Mouse (Mus musculus) activated CD4-positive, CD25-positive, alpha-beta regulatory T cell, adult 9 weeks (primary cell): ENCODE data around the gene Gpatch4. TPM values are rescaled to one million over a fixed set of nuclear protein-coding genes. Genes with fewer than 3 reads are reported as not detected.

Experiments
- polyA plus RNA-seq: library from polyadenylated mRNA; unstranded; fragments of 100-300 nt; shearing (Covaris generic); gene quantifications from one replicate; pipeline ENCODE4 v1.2.1, GENCODE M21; 2017

Gpatch4 gene
- 30.5 TPM for polyA plus RNA-seq

DNA sequence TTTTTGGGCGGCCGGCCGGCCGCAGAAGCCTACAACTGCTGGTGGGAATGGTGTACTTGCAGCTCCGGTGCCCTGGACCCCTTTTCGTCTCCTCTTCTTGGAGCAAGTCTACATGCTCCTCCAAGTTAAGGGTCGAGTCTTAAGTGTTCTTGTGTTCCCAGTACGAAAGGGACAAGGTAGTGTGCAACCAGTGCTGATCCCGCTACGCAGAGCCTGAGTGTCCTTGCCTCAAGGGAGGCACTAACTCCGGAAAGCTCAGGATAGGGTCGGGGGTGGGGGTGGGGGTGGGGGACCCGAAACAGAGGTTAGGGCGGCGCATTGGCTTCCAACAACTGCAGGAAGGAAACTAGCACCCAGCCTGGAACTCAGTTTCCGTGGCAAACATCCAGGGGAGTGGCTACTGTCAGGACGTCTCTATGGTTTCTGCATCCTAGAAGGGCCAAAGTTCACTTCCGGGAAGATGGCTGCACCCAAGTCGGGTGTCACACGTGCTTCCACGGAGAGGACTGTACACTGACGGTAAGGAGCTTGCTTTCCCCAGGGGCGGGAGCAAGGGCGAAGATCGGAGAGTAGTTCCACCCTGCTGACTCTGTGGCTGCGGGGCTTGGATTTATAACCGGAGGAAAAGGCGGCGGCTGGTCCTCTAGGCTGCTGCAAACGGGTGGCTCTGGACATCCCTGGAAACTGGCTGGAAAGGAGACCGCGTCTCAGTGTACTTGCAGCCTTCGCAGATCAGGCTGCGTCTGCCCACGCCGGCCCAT is at the start of gene Gpatch4:
Gpatch4 (plus strand) TSS at position 448 of the 761 bp plus-strand sequence.

DNA sequence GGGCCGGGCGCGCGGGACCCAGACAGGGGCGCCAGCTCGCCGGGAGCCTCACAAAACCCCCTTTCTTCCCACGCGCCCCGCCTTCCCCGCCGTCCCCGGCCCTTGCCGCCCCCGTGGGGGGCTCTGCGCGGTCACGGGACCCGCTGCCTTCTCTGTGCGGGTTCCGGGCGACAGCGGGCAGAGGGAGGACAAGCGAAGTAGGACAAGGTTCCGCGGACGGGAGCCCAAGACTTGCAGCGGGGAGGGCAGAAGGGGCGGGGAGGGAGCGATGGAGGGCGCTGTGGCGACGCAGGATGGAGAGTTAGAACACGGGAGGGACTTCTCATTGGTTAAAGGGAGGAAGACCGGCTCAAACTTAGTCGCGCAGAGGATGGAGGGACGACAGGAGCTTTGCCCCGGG is 42.7 kb upstream of the Gpatch4 start, which contains the start of gene Bcan:
Bcan (minus strand) TSS at position 50 of the 400 bp plus-strand sequence.

DNA sequence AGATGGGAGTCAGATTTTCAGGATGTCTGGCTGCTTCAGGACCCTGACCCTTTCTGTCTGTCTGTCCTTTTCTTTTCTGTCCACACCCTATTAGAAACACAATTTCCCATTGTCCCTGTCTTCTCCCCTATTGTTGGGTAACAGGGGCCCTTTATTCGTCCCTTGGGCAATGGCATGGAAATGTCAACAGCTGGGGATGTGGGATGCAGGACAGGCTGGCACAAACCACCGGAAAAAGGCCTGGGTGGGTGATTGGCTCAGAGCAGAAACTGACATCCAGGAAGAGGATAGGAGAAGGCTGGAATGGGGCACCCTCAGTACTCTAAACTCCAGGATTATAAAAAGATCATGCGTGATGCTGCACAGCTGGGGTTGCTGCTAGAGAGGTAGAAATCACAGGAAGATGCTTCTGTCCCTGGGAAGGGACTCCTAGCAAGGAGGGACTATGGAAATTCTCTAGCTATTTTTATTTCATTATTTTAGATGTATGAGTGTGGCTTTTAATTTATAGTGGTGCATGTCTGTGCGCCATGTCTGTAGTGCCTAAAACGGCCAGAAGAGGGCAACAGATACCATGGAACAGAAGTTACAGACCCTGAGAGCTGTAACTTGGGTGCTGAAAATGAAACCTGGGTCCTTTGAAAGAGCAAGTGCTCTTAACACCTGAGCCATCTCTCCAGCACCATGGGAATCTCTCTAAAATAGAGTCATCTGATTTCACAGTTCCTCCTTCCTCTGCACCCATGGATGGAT is 15.3 kb upstream of the Gpatch4 start, which contains the start of gene Hapln2:
Hapln2 (minus strand) TSS at position 150 of the 753 bp plus-strand sequence.

DNA sequence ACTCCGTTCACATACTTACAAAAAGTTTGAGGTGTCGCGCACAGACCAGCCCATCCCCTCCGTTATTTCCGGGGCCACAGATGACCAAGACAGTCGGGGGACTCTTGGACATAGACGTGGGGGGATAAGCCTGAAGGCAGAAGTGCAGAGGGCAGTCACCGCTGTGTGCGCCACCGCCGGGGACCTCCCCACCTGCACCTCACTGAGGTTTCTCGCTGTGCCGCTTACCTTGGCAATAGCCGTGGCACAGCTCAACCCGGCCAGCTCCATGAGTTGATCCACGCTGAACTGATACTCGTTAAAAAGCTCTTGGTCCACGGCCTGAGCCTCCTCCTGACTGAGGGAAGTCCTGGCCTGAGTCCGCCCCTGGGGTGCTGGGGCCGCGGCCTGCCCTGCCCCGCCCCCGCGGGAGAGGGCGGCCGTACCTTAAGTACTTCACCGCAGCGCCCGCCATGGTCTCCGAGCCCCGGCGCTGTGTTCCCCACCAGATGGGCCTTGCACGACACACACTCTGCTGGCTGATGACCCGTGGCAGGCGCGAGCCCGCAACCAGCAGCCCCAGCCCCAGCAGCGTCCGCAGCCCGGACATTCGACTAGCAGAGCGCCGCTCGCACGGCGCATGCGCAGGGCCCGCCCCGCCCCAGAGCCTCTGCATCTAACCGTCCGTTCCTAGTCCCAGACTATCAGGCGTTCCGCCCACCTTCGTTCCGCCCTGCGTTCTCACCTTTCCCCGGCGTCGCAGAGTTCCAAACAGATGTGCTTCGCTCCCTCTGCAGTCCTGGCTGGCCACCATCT is 15.2 kb downstream of the Gpatch4 start, which contains the start of gene Naxe:
Naxe (minus strand) TSS at position 594 of the 795 bp plus-strand sequence.

DNA sequence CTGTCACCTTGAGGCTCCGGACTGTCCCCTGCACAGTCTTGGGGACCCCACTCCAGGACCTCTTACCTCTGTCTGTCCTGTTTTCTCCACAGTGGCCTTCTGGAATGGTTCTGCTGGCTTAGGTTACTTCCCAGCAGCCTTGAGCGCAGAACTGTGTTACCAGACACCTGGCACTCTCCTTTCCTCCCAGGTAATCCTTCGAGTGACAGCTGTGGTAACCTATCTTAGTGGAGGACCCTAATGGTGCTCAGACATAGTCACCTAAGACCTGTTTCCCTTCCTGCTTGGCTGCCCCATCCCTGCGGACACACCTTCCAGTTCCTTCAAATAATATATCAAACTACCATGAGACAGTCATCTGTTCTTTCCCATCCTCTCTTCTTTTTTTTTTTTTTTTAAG is 35.3 kb downstream of the Gpatch4 start, which contains the start of gene Ttc24:
Ttc24 (minus strand) TSS at position 101 of the 400 bp plus-strand sequence.

DNA sequence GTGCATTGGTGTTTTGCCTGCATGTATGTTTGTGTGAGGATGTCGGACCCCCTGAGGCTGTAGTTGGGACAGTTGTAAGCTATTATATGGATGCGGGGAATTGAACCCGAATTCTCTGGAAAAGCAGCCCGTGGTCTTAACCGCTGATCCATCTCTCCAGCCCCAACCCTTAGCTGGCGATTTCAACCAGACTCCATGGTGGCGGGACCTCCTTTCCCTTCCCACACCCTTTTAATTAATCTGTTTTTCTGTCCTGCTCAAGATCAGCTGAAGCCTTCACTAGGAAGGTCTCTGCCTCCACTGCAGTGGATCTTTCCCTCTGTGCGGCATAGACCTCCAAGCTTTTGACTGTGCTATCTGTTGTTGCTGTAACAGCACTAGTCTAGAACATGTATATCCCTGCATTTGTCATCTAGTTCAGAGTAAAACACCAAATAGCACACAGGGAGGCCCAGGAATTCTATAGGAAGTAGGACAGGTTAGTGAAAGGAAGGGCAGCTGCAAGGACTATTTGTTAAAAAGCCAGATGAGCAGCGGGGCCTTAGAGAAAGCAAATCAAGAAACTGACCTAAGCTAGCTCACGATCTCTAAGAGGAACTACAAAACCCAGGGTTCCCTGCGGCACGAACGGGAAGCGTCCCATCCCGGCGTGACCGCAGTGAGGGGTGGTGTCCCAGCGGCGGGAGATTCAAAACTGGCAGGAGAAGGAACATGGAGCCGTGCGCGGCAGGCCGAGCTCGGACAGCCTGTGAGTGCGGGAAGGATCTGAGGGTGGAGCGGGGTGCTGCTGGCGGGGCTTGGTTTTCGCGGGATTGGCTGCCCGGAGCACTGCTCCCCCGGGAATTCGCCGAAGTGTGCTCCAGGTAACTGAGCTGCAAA is 38.7 kb downstream of the Gpatch4 start, which contains the start of gene Iqgap3:
Iqgap3 (plus strand) TSS at position 627 of the 879 bp plus-strand sequence.

Other genes starting within 250 kb of the Gpatch4 start
- gene Ntrk1, start 247.9 kb upstream of the Gpatch4 start, polyA plus RNA-seq, result not detected
- 0.71 TPM for gene Insrr, start 246.2 kb upstream of the Gpatch4 start, polyA plus RNA-seq
- 122 TPM for gene Pear1, start 218.8 kb upstream of the Gpatch4 start, polyA plus RNA-seq
- gene Sh2d2a, start 196.4 kb upstream of the Gpatch4 start, polyA plus RNA-seq, result 329 TPM
- gene Prcc, start 157.5 kb upstream of the Gpatch4 start, polyA plus RNA-seq, result 12.1 TPM
- gene Hdgf, start 136.8 kb upstream of the Gpatch4 start, polyA plus RNA-seq, result 31.6 TPM
- gene Mrpl24, start 123.6 kb upstream of the Gpatch4 start, polyA plus RNA-seq, result 147 TPM
- gene Isg20l2, start 112.8 kb upstream of the Gpatch4 start, polyA plus RNA-seq, result 8.2 TPM
- 24.7 TPM for gene Rrnad1, start 112.4 kb upstream of the Gpatch4 start, polyA plus RNA-seq
- gene Crabp2, start 94.4 kb upstream of the Gpatch4 start, polyA plus RNA-seq, result not detected
- not detected for gene Nes, start 72.0 kb upstream of the Gpatch4 start, polyA plus RNA-seq
- not detected for gene Bcan, start 42.9 kb upstream of the Gpatch4 start, polyA plus RNA-seq
- not detected for gene Hapln2, start 15.5 kb upstream of the Gpatch4 start, polyA plus RNA-seq
- 102 TPM for gene Naxe, start 15.4 kb downstream of the Gpatch4 start, polyA plus RNA-seq
- gene Ttc24, start 35.2 kb downstream of the Gpatch4 start, polyA plus RNA-seq, result not detected
- 0.97 TPM for gene Iqgap3, start 38.9 kb downstream of the Gpatch4 start, polyA plus RNA-seq
- gene Mef2d, start 99.3 kb downstream of the Gpatch4 start, polyA plus RNA-seq, result 27.2 TPM
- gene Rhbg, start 211.6 kb downstream of the Gpatch4 start, polyA plus RNA-seq, result not detected
- gene Gm38392, start 244.1 kb downstream of the Gpatch4 start, polyA plus RNA-seq, result not detected